Mouse (Mus musculus) right cerebral cortex, postnatal 25 days (tissue): ENCODE data around the gene Tmem131.

ENCODE experiments used
- DNase-seq: peaks from one replicate; pipeline ENCODE4 v3.0.0; 2022

The Tmem131 gene

DNA sequence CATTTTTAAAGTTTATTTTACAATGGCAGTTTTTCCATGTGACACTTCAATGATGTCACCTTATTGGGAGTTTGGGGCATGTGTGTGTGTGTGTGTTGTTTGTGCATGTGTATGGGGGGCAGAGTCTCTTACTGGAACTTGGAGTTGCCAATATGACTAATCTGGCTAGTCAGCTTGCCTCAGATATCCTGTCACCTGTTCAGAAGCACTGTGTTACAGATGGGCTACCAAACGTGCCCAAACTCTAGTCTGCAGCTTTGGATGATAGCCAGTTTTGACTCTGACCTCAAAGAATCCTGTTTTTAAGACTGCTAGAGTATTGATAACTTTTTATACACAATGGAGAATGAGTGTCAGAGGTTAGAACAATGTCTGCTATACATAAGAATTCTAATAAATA, 64.3 kb downstream of the Tmem131 start:
- no peak for DNase-seq

- no peak for DNase-seq
These were observed 66.3 kb downstream of the Tmem131 start for GRCm38 (mm10) chr1:36877126-36877525.

DNA sequence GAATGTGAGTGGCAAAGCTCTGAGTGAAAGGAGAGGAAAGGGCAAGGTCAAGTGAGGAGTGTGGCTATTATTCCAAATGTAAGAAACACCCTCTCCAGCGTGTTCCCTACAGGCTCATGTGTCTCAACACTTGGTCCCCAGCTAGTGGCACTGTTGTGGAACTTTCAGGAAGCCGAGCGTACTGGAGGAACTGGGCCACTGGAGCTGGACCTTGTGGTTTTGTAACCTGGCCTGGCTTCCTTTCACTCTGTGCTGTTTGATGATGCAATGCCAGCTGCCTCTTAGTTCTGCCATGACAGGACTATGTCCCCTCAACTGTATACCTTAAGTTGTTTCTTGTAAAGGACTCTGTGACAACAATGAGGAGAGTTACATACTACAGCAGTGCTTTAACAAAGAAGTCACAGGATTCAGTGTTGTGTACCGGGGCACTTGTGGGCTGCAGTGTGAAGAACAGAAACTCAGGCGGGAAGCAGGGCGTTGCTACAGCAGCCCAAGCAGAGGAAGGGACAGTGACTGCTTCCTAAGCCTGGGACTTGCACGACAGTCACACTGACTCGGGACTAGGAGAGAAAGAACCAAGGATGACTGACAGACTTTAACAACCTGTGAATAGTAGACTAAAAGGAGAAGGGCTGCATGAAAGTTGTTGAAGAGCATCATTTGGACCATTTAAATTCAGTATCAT, 68.4 kb downstream of the Tmem131 start:
- no peak for DNase-seq

GRCm38 (mm10) chr1:36871238-36871637, 72.2 kb downstream of the Tmem131 start:
- no peak for DNase-seq

DNA sequence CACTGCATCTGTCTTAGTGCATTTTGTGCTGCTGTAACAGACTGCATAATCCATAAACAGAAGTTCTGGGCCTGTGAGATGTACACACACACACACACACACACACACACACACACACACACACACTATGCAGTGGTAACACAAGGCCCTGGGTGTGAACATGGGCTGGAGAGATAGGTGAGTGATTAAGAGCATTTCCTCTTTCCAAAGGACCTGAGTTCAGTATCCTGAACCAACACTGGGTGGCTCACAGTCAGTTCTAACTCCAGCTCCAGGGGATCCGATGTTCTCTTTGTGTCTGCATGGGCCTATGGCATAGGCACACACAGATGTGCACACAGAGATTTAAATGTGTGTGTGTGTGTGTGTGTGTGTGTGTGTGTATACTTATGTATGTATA, 72.9 kb downstream of the Tmem131 start:
- DNase-seq = no peak

GRCm38 (mm10) chr1:36864757-36865156, 78.7 kb downstream of the Tmem131 start:
- DNase-seq = peak; percentile 16

- no peak for DNase-seq
These were observed 81.7 kb downstream of the Tmem131 start for GRCm38 (mm10) chr1:36861775-36862174.

- no peak for DNase-seq
These were observed 82.6 kb downstream of the Tmem131 start for GRCm38 (mm10) chr1:36860876-36861275.

- no peak for DNase-seq
These were observed 83.0 kb downstream of the Tmem131 start for GRCm38 (mm10) chr1:36860431-36860849.

- DNase-seq = no peak
These were observed 86.4 kb downstream of the Tmem131 start for GRCm38 (mm10) chr1:36857081-36857480.

DNA sequence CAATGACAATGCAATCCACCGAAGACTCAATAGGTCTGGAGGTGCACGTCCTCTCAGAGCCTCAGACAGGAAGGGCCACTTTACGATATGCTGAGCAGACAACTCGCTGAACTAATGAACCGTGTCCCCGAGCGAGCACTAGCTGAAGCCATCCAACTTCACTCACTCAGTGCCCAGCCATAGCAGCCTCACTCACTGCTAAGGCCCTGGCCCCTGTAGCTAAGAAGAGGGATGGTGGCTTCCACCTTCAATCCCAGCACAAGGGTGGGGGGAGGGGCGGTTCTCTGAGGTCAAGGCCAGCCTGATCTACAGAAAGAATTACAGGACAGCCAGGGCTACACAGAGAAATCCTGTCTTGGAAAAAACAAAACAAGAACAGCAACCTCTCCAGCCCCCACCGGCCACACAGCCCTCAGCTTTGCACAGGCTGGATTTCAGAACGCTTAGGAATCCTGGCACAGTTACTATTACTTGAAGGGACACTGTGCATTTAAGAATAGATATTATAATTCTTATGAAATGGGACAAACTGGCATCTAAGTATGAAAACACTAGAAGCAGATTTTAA, 89.2 kb downstream of the Tmem131 start:
- DNase-seq = no peak

DNA sequence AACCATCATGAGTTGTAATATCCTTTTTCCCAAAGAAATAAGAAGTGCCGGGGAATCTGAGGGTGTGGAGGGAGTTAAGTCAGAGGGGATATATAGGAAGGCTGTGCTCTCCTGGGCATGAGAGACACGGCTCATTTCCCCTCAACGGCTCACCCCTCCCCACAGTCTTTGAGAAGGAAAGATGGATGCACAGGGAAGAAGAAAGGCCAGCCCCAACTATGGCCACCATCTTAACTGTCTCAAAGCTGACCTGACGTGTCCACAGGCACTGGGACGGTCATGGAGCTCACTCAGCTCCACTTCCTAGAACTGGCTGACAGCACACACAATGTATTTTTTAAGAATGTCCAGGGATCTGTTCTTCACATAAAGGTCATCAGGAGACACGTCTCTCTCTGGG, 91.4 kb downstream of the Tmem131 start:
- DNase-seq = no peak

DNA sequence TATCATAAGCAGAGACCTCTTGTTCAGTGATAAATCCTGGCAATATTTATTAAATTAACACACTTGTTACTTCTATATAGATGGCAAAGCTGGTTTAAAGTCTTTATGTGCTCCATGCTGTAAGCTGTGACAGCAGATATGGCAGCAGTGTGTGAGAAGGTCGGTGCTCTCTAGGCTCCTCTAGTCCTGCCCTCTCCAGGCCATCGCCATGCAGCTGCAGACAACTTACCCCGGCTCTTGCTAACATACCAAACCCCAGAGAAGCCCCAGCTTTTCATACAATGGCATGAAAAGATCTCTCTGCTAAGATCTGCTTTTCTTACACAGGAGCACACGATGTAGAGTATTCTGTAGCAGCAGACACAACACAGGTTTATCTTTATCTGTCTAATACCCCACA, 92.1 kb downstream of the Tmem131 start:
- DNase-seq = no peak

GRCm38 (mm10) chr1:36848036-36848435, 95.4 kb downstream of the Tmem131 start:
- no peak for DNase-seq

DNA sequence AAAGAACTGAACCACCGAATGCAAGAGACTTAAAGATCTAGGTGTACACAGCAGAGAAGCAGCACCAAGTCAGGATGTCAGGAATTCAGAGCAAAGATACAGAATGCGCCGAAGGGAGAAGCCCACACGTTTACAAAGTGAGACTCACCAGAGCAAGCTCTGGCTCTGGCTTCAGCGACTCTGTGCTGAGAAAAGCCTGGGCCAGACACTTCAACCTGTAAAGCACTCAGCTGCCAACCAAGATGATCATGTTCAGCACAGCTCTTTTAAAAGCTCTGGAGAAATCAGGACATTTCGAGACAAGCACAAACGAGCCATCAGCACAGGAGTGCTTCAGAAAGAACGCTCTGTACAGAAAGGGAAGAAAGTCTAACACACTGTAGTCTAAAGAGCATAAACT, 96.2 kb downstream of the Tmem131 start:
- DNase-seq = no peak

GRCm38 (mm10) chr1:36845031-36845430, 98.4 kb downstream of the Tmem131 start:
- no peak for DNase-seq

- no peak for DNase-seq
These were observed 101.7 kb downstream of the Tmem131 start for GRCm38 (mm10) chr1:36841806-36842205.

DNA sequence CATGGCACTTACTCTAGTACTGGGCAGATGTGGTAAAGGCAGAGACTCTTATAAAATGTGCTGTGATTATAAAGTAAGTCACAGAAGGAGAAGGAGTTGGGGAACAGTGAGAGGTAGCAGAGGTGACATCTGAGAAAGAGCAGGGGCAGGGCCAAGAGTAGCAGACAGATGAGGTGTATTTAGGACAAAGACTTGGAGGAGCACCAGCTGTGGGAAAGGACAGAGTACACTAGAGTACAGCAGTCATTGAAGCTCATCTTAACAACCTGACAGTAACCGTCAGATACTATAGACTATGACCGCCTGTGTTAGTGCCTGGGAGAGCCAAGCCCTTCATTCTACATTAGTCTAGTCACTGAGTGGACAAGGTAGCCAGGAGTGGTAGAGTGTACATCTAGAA, 102.5 kb downstream of the Tmem131 start:
- DNase-seq = no peak

DNA sequence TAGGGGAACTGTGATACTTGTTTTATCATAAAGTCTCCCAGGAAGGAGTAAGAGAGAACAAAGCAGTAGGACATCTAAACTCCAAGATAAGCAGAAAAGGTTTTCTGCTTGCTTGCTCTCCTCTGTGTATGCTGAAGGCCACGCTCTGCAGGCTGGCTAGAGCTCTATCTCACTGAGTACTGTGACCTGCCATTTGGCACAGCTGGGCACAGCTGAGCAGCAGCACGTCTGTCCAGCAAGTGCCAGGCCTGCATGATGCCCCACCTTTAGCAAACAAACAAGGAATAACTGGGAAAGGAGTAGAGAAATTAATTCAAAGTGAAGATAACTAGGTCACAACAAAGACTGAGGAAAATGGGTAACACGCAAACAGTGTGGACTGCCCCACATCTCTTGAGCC, 103.6 kb downstream of the Tmem131 start:
- no peak for DNase-seq

DNA sequence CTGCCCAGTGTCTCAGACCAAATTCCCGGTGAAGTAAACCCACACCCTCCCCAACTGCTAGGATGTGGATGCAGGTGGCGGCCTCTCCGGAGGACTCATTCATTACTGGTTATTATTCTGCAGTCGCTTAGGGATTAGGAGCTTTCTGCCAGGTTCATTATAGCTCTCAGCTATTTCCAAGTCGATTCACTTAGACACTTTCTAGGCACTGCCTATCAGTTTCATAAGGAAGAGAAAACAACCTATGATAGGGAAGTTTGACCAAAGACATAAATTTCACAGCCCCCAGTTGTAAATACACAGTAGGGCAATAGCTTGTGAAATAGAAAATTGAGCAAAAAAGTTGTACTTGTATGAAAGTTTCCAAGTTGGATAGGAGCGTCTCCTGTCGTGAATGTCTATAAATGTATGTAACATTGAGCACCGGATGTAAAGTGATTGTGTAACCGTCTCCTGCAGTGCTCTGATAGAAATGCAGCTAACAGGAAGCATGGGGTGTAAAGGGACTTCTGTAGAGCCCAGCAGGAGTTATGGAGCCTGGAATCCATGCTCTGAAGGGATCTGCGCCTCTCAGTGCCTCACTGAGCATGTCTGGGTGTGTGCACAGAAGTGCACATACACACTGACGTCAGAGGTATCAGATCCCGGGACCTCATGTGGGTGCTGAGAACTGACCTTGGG, 107.1 kb downstream of the Tmem131 start:
- no peak for DNase-seq

DNA sequence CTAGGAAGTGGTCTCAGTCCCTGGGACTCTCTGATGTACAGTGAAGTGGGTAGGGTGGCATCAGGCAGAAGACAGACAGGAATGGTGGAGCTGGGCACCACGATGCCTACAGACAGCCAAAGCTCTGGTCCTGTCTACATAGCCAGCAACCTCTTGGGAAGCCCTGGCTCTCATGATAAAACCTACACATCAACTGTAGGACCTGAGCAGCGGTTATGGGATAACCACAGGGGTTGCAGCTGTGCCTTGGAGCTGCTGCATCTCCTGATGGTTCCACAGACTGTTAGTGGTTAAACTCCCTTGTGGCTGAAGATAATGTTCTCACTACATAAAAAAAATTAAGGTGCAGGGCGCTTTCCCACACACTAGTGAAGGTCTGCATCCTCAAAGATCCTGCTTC, 107.9 kb downstream of the Tmem131 start:
- DNase-seq = no peak

DNA sequence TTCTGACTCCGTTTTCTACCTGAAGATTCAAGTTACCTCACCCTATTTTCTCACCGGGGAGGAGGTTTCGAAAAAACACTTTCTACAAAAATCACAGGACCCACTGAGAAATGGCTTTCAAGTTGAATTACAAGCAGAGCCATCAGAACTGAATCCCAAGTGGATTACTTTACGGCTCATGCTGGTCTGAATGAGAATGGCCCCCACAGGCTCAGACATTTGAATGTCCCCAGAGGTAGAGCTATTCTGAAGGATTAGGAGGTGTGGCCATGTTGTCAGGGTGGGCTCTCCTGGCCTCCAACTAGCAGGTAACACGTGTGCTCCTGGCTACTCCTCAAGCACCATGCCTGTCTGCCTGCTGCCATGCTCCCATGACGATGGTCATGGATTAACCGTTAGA, 109.4 kb downstream of the Tmem131 start:
- DNase-seq = no peak

GRCm38 (mm10) chr1:36830913-36831866, 112.3 kb downstream of the Tmem131 start:
- no peak for DNase-seq
